Mouse (Mus musculus): ENCODE results near the gene Gstp3. TPM values are rescaled to one million over a fixed set of nuclear protein-coding genes. Genes with fewer than 3 reads are reported as not detected.
A peak's percentile ranks its signal among the peaks of the same experiment; 100 is the strongest.

Gstp3 gene
- total and polyA plus RNA-seq, 2 experiments from 2014 or later = not detected

GRCm38 (mm10) chr19:4103294-4103693, 43.9 kb upstream of the Gstp3 start:
- Histone ChIP-seq H3K4me2 (ENCODE audit: low read depth, low read length) (no peak overlapping the region), H3K9ac (replicated peaks; ENCODE audit: low read depth, low read length) (no peak overlapping the region), H3K27me3 (ENCODE audit: control insufficient read depth, insufficient read depth, low read length) (peaks cover 12% of the 10 kb centered on the region), H3K9me3 (replicated peaks; ENCODE audit: control insufficient read depth, low read length) (no peaks in the 10 kb centered on the region), H3K4me1 (ENCODE audit: control insufficient read depth, insufficient read depth) (peaks cover 20% of the 10 kb centered on the region; the same call in 1 of the 2 replicates), H3K36me3 (replicated peaks; ENCODE audit: control insufficient read depth, insufficient read depth, low read length) (peaks cover 24% of the 10 kb centered on the region), H3K4me3 (ENCODE audit: low read depth, low read length) (no peak overlapping the region), H3K27ac (ENCODE audit: low read depth) (no peak overlapping the region)
- ATAC-seq (ENCODE audit: insufficient read depth, low read depth) (no peak), DNase-seq (ENCODE audit: low spot score) (no peak)
- no peak for TF ChIP-seq EP300 (IDR thresholded peaks at IDR 0.05; ENCODE audit: low read depth)
- no peak for TF ChIP-seq CTCF (IDR thresholded peaks at IDR 0.05; ENCODE audit: low read depth)
- 93% methylated on average over 18 of the region's 18 CpGs for WGBS

- no peak overlapping the region for H3K27ac ChIP-seq (ENCODE audit: low read depth)
- 94% methylated on average over 12 of the region's 12 CpGs for WGBS
- H3K4me1 ChIP-seq (ENCODE audit: control insufficient read depth, insufficient read depth) = peaks cover 20% of the 10 kb centered on the region; the same call in 1 of the 2 replicates
- H3K9ac ChIP-seq (replicated peaks; ENCODE audit: low read depth, low read length) = no peak overlapping the region
- no peak overlapping the region for H3K4me2 ChIP-seq (ENCODE audit: low read depth, low read length)
- H3K9me3 ChIP-seq (replicated peaks; ENCODE audit: control insufficient read depth, low read length) = no peaks in the 10 kb centered on the region
- TF ChIP-seq EP300 (IDR thresholded peaks at IDR 0.05; ENCODE audit: low read depth) (no peak), CTCF (IDR thresholded peaks at IDR 0.05; ENCODE audit: low read depth) (no peak)
- ATAC-seq (ENCODE audit: insufficient read depth, low read depth) (no peak), DNase-seq (ENCODE audit: low spot score) (no peak)
- H3K36me3 ChIP-seq (replicated peaks; ENCODE audit: control insufficient read depth, insufficient read depth, low read length) = peaks cover 24% of the 10 kb centered on the region
- peaks cover 12% of the 10 kb centered on the region for H3K27me3 ChIP-seq (ENCODE audit: control insufficient read depth, insufficient read depth, low read length)
- H3K4me3 ChIP-seq (ENCODE audit: low read depth, low read length) = no peak overlapping the region
Observed at GRCm38 (mm10) chr19:4102626-4103025, 43.3 kb upstream of the Gstp3 start.

GRCm38 (mm10) chr19:4102049-4102448, 42.7 kb upstream of the Gstp3 start:
- no peak for DNase-seq (ENCODE audit: low spot score)
- peaks cover 12% of the 10 kb centered on the region for H3K27me3 ChIP-seq (ENCODE audit: control insufficient read depth, insufficient read depth, low read length)
- no peak for TF ChIP-seq EP300 (IDR thresholded peaks at IDR 0.05; ENCODE audit: low read depth)
- TF ChIP-seq CTCF (IDR thresholded peaks at IDR 0.05; ENCODE audit: low read depth) = no peak
- WGBS = 88% methylated on average over 2 of the region's 2 CpGs
- H3K27ac ChIP-seq (ENCODE audit: low read depth) = no peak overlapping the region
- no peak overlapping the region for H3K4me3 ChIP-seq (ENCODE audit: low read depth, low read length)
- no peak overlapping the region for H3K9ac ChIP-seq (replicated peaks; ENCODE audit: low read depth, low read length)
- H3K36me3 ChIP-seq (replicated peaks; ENCODE audit: control insufficient read depth, insufficient read depth, low read length) = peaks cover 24% of the 10 kb centered on the region
- peaks cover 20% of the 10 kb centered on the region; the same call in 1 of the 2 replicates for H3K4me1 ChIP-seq (ENCODE audit: control insufficient read depth, insufficient read depth)
- no peaks in the 10 kb centered on the region for H3K9me3 ChIP-seq (replicated peaks; ENCODE audit: control insufficient read depth, low read length)
- H3K4me2 ChIP-seq (ENCODE audit: low read depth, low read length) = no peak overlapping the region
- ATAC-seq (ENCODE audit: insufficient read depth, low read depth) = no peak

- TF ChIP-seq CTCF (IDR thresholded peaks at IDR 0.05; ENCODE audit: low read depth) (no peak), EP300 (IDR thresholded peaks at IDR 0.05; ENCODE audit: low read depth) (no peak)
- no peaks in the 10 kb centered on the region for H3K9me3 ChIP-seq (replicated peaks; ENCODE audit: control insufficient read depth, low read length)
- DNase-seq (ENCODE audit: low spot score) = no peak
- peaks cover 12% of the 10 kb centered on the region for H3K27me3 ChIP-seq (ENCODE audit: control insufficient read depth, insufficient read depth, low read length)
- peak overlapping the region; percentile 90; the same call in 1 of the 2 replicates for H3K4me2 ChIP-seq (ENCODE audit: low read depth, low read length)
- H3K4me3 ChIP-seq (ENCODE audit: low read depth, low read length) = no peak overlapping the region
- WGBS = 84% methylated on average over 6 of the region's 6 CpGs
- peaks cover 21% of the 10 kb centered on the region for H3K36me3 ChIP-seq (replicated peaks; ENCODE audit: control insufficient read depth, insufficient read depth, low read length)
- no peak overlapping the region for H3K27ac ChIP-seq (ENCODE audit: low read depth)
- H3K9ac ChIP-seq (replicated peaks; ENCODE audit: low read depth, low read length) = no peak overlapping the region
- ATAC-seq (ENCODE audit: insufficient read depth, low read depth) = no peak
- peaks cover 22% of the 10 kb centered on the region; the same call in 1 of the 2 replicates for H3K4me1 ChIP-seq (ENCODE audit: control insufficient read depth, insufficient read depth)
Observed at GRCm38 (mm10) chr19:4101466-4101865, 42.1 kb upstream of the Gstp3 start.

- Histone ChIP-seq H3K9ac (replicated peaks; ENCODE audit: low read depth, low read length) (peak overlapping the region; percentile 63; the same call in 1 of the 2 replicates), H3K4me3 (ENCODE audit: low read depth, low read length) (peak overlapping the region; percentile 59), H3K9me3 (replicated peaks; ENCODE audit: control insufficient read depth, low read length) (no peaks in the 10 kb centered on the region), H3K27me3 (ENCODE audit: control insufficient read depth, insufficient read depth, low read length) (peaks cover 12% of the 10 kb centered on the region), H3K36me3 (replicated peaks; ENCODE audit: control insufficient read depth, insufficient read depth, low read length) (peaks cover 17% of the 10 kb centered on the region), H3K4me2 (ENCODE audit: low read depth, low read length) (peak overlapping the region; percentile 90), H3K4me1 (ENCODE audit: control insufficient read depth, insufficient read depth) (peaks cover 25% of the 10 kb centered on the region; the same call in 1 of the 2 replicates), H3K27ac (ENCODE audit: low read depth) (no peak overlapping the region)
- no peak for DNase-seq (ENCODE audit: low spot score)
- 5% methylated on average over 50 of the region's 52 CpGs for WGBS
- TF ChIP-seq EP300 (IDR thresholded peaks at IDR 0.05; ENCODE audit: low read depth) (no peak), CTCF (IDR thresholded peaks at IDR 0.05; ENCODE audit: low read depth) (no peak)
- no peak for ATAC-seq (ENCODE audit: insufficient read depth, low read depth)
Observed at GRCm38 (mm10) chr19:4100718-4101261, 41.4 kb upstream of the Gstp3 start.
